Mouse (Mus musculus): Measurements from ENCODE around the gene Gm2310. TPM values are rescaled to one million over a fixed set of nuclear protein-coding genes. Genes with fewer than 3 reads are reported as not detected.
"Not testable (repeated sequence)": the region's sequence is repeated elsewhere in the genome, so short reads cannot be mapped to it uniquely, and the experiment has no call there.

The Gm2310 gene
- total RNA-seq (2021) = not detected

- DNase-seq (ENCODE audit: low spot score in 2 of 2); intact Hi-C loops (cut with DNase I): not testable (repeated sequence)
Observed at GRCm38 (mm10) chr15:8519853-8520252, at the start of gene Gm2310. Gene Gm2310 (minus strand): TSS chr15:8519953.

- peak; percentile 85 to 86 for DNase-seq (ENCODE audit: low spot score in 2 of 2)
- intact Hi-C loops (cut with DNase I) = loop anchor here (5.0 kb wide), 1 partner anchor 122 kb away; no protein-coding TSS in a partner anchor
Observed at GRCm38 (mm10) chr15:8568645-8569528, 49.1 kb upstream of the Gm2310 start.

- intact Hi-C loops (cut with DNase I) = loop anchor here (5.0 kb wide), 1 partner anchor 121 kb away; no protein-coding TSS in a partner anchor
- DNase-seq (ENCODE audit: low spot score in 2 of 2) = peak; percentile 4 to 8
Observed at GRCm38 (mm10) chr15:8568286-8568644, 48.5 kb upstream of the Gm2310 start.

GRCm38 (mm10) chr15:8565416-8565815 is 45.7 kb upstream of the Gm2310 start:
- DNase-seq (ENCODE audit: low spot score in 2 of 2) = no peak
- intact Hi-C loops (cut with DNase I) = loop anchor here (5.0 kb wide), 1 partner anchor 118 kb away; no protein-coding TSS in a partner anchor

DNA sequence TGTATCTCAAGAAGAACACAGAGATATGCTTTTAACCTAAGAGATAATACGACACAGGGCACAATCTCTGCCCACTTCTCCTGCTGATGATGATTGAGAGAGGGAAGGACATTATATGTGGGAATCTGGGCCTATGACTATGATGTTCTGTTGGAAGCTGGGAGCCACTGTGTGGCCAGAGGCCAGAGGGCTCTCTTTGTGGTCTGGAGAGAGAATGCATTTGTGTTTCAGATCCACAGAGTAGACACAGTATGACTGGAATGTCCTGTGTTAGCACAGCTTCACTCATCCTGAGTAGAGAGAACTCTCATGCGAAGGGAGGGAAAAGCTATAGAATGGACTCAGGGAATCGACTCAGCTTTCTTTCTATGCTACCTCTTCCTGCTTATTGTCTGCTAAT is 44.6 kb upstream of the Gm2310 start:
- intact Hi-C loops (cut with DNase I) = no loop called here
- no peak for DNase-seq (ENCODE audit: low spot score in 2 of 2)

DNA sequence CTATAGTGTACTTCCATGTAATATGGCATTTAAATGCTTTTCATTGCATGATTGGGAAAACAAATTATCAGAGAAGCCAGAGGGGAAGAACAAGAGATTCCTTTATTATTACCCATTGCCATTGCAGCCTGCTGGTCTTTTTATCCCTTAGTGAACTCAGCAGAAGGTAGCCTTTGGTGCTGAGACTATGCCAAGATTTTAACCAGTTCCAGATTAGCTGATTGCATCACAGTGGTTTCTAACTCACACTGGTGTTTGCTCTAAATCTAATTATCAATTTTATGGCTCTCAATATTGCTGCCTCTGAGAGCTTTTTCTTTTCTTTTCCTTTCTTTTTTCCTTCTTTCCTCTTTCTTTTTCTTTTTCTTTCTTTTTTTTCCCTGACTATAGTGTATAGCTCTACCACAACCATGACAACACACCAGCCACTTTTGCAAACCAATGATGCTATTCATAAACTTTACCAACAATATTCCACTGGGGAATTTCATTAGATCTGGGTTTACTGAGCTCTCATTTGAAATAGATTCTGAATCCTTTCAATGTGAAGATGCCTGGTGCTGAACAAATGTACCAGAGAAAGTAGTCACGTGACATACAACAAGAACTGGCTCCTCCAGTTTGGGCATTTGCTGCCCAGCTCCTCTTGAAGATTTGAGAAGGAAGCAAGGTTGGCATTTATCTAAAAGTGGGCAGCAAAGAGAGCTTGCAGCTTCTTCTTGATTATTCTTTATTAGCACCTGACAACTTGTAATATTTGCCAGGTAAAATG is 43.9 kb upstream of the Gm2310 start:
- DNase-seq (ENCODE audit: low spot score in 2 of 2) = no peak

GRCm38 (mm10) chr15:8562776-8563175 is 43.0 kb upstream of the Gm2310 start:
- intact Hi-C loops (cut with DNase I) = no loop called here

More for the DNA sequence above, 43.9 kb upstream of the Gm2310 start:
- intact Hi-C loops (cut with DNase I) = no loop called here

DNA sequence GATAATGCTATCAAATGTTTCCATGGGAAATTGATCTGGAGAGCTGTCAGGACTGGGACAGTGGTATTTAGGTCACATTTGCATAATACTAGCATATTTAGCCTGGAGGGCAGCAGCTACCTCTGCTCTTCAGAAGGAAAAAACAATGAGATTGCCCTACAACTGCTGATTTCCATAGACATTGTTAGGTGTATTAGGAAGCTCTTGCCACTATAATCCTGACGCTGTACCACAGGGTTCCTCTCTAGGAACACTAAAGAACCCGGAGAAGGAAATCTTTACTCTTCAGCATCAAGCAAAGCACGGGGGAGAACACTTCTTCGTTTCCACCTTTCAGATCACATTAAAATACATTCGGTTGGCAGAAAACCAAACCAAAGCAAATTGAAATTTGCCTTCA is 11.4 kb upstream of the Gm2310 start:
- no peak for DNase-seq (ENCODE audit: low spot score in 2 of 2)
- intact Hi-C loops (cut with DNase I) = no loop called here

More at GRCm38 (mm10) chr15:8562776-8563175, 43.0 kb upstream of the Gm2310 start:
- no peak for DNase-seq (ENCODE audit: low spot score in 2 of 2)

GRCm38 (mm10) chr15:8512957-8513356 is 6.8 kb downstream of the Gm2310 start:
- DNase-seq (ENCODE audit: low spot score in 2 of 2) = no peak
- intact Hi-C loops (cut with DNase I) = no loop called here

- intact Hi-C loops (cut with DNase I) = no loop called here
- DNase-seq (ENCODE audit: low spot score in 2 of 2) = peak; percentile 15 to 17
Observed at GRCm38 (mm10) chr15:8511861-8512260, 7.9 kb downstream of the Gm2310 start.

- no peak for DNase-seq (ENCODE audit: low spot score in 2 of 2)
- intact Hi-C loops (cut with DNase I) = no loop called here
Observed at GRCm38 (mm10) chr15:8502431-8502830, 17.3 kb downstream of the Gm2310 start.

GRCm38 (mm10) chr15:8485261-8485660 is 34.5 kb downstream of the Gm2310 start:
- no peak for DNase-seq (ENCODE audit: low spot score in 2 of 2)
- intact Hi-C loops (cut with DNase I) = no loop called here

GRCm38 (mm10) chr15:8469006-8469575 is 50.7 kb downstream of the Gm2310 start:
- no peak for DNase-seq (ENCODE audit: low spot score in 2 of 2)
- intact Hi-C loops (cut with DNase I) = no loop called here

Other genes with a start within 250 kb of the Gm2310 start
- 10 to 100 TPM; 23.5 to 34.2 TPM for gene Nipbl, start 75.5 kb downstream of the Gm2310 start, total RNA-seq (2021)
- 100 to 1,000 TPM; 311 to 320 TPM for gene Slc1a3, start 190.8 kb upstream of the Gm2310 start, total RNA-seq (2021)